8 mouse cellular contexts compared by ENCODE assay signal in the genomic region with DNA sequence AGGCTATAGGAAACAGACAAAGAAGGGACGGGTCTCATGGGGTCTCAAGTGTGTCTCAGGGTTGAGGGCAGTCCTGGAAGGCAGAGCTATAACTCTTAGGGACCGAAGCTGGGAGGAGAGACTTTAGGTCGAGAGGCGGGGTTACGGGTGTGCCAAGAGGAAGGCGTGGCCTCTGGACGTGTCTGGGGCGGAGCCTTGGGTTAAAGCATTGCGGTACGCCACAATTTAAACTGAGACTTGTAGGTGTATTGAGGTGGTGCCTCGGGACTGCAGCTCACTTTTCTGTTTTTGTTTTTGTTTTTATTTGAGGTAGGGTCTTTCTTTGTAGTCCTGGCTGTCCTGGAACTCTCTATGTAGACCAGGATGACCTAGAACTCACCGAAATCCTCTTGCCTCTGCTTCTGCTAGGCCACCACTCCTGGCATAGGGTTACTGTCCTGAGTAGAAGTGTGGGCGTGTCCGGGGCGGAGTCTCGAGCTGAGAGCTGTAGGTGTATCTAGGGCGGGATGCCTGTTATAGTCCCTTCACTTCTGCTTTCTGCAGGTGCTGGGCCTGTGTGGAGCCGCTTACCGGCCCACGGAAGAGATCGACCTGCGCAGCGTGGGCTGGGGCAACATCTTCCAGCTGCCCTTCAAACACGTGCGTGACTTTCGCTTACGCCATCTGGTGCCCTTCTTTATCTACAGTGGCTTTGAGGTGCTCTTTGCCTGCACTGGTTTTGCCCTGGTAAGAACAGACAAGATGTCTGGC. TPM values are rescaled to one million over a fixed set of nuclear protein-coding genes. Genes with fewer than 3 reads are reported as not detected.
DNase-seq lines count a peak whose midpoint lies in the region; ATAC-seq and TF ChIP-seq lines count a peak whose summit lies in the region.

No protein-coding gene starts in this region.

- 19% methylated on average over 27 of the region's 27 CpGs for WGBS in limb, embryonic 14.5 days
- WGBS in small intestine, adult 2 months, result 15% methylated on average over 27 of the region's 27 CpGs

- no peak overlapping the region for H3K27ac ChIP-seq in limb, embryonic 14.5 days (replicated peaks; ENCODE audit: low read depth, low read length)
- no peak overlapping the region for H3K27ac ChIP-seq in small intestine, adult 2 months (ENCODE audit: insufficient read depth, low read depth, low read length)

- TF ChIP-seq POLR2A in limb, embryonic 14.5 days (IDR thresholded peaks at IDR 0.05; ENCODE audit: borderline replicate concordance, extremely low read depth, insufficient read depth, insufficient read length), result no peak
- TF ChIP-seq POLR2A in small intestine, adult 2 months (IDR thresholded peaks at IDR 0.05; ENCODE audit: low read depth, low read length), result peak; percentile 16; the same call in 1 of the 2 replicates

- no peak for TF ChIP-seq CTCF in small intestine, adult 2 months (IDR thresholded peaks at IDR 0.05; ENCODE audit: extremely low read depth, insufficient read length, insufficient replicate concordance, low read depth, low read length)

- no peaks in the 10 kb centered on the region for H3K36me3 ChIP-seq in limb, embryonic 14.5 days (ENCODE audit: control insufficient read depth, insufficient read depth, low read length)
- peaks cover 12% of the 10 kb centered on the region for H3K36me3 ChIP-seq in small intestine, adult 2 months (ENCODE audit: control insufficient read depth, insufficient read depth, low read length)

- H3K4me1 ChIP-seq in limb, embryonic 14.5 days (ENCODE audit: control insufficient read depth, insufficient read depth, low read length), result peaks cover 4% of the 10 kb centered on the region; the same call in 1 of the 2 replicates
- H3K4me1 ChIP-seq in small intestine, adult 2 months (ENCODE audit: control insufficient read depth, insufficient read depth, insufficient read length, low read length), result peaks cover 12% of the 10 kb centered on the region

- peak; percentile 60 for DNase-seq in urinary bladder, postnatal 14 days (ENCODE audit: low spot score)
- DNase-seq in urinary bladder, postnatal 36 days (ENCODE audit: low spot score in 2 of 2), result no peak
- DNase-seq in limb, embryonic 14.5 days (ENCODE audit: low spot score), result no peak
- DNase-seq in layer of hippocampus, adult 9-11 months, result no peak
- DNase-seq in cerebellum, postnatal 14 days, result no peak
- no peak for DNase-seq in cerebellum, postnatal 10 days

- H3K9me3 ChIP-seq in limb, embryonic 14.5 days (ENCODE audit: control insufficient read depth, low read length), result no peaks in the 10 kb centered on the region

- no peak overlapping the region for H3K4me3 ChIP-seq in limb, embryonic 14.5 days (replicated peaks; ENCODE audit: low read length)
- peak overlapping the region; percentile 25; the same call in 1 of the 2 replicates for H3K4me3 ChIP-seq in small intestine, adult 2 months (ENCODE audit: low read depth, low read length)

- H3K4me2 ChIP-seq in limb, embryonic 14.5 days (replicated peaks; ENCODE audit: low read depth, low read length, severe bottlenecking), result 0 out of 2 replicates have a peak overlapping the region, but pooled peaks have one; percentile 8

- H3K27me3 ChIP-seq in limb, embryonic 14.5 days (ENCODE audit: control insufficient read depth, insufficient read depth, low read length), result no peaks in the 10 kb centered on the region
- no peaks in the 10 kb centered on the region for H3K27me3 ChIP-seq in small intestine, adult 2 months (ENCODE audit: control insufficient read depth, insufficient read depth, low read length)

- H3K9ac ChIP-seq in limb, embryonic 14.5 days (ENCODE audit: low read depth, low read length, severe bottlenecking), result no peak overlapping the region

- peak; percentile 25 to 65; a peak in 2 of 4 replicates for ATAC-seq in hematopoietic stem cell, adult 5-6 weeks (replicated peaks in 1 of 2; ENCODE audit: insufficient read depth in 1 of 2, low FRiP score in 2 of 2, low TSS enrichment in 1 of 2, low read depth in 1 of 2, poor library complexity in 2 of 2, severe bottlenecking in 2 of 2)
- no peak for ATAC-seq in limb, embryonic 14.5 days (ENCODE audit: low FRiP score, low read depth)

RNA-seq across cellular contexts. Expression of gene Unc93b1, which starts 8.2 kb away (rescaled TPM):
- total RNA-seq in hematopoietic stem cell, adult 5-6 weeks (2017), result 79.6 and 90.4 TPM in 2 replicates
- polyA plus RNA-seq in limb, embryonic 14.5 days (2012; rRNA removed), result 33.3 and 40.7 TPM in 2 replicates
- polyA plus RNA-seq in limb, embryonic 14.5 days (2014; fragmentation: Nextera tagmentation; extraction: Ambion mirVana), result 21.9 and 23.3 TPM in 2 replicates
- polyA plus RNA-seq in small intestine, adult 2 months (2012; rRNA removed), result 108 and 140 TPM in 2 replicates

RNA-seq across cellular contexts. Expression of gene Aldh3b1, which starts 13.6 kb away (rescaled TPM):
- total RNA-seq in hematopoietic stem cell, adult 5-6 weeks (2017), result 6.6 and 12.6 TPM in 2 replicates
- polyA plus RNA-seq in limb, embryonic 14.5 days (2012; rRNA removed), result 1.8 and 1.9 TPM in 2 replicates
- polyA plus RNA-seq in limb, embryonic 14.5 days (2014; fragmentation: Nextera tagmentation; extraction: Ambion mirVana), result 2.6 and 2.9 TPM in 2 replicates
- polyA plus RNA-seq in small intestine, adult 2 months (2012; rRNA removed), result 32.8 and 43.0 TPM in 2 replicates

RNA-seq across cellular contexts. Expression of gene Aldh3b3, which starts 15.3 kb away (rescaled TPM):
- 0.31 TPM in 1 of 2 replicates, not detected in the other for total RNA-seq in hematopoietic stem cell, adult 5-6 weeks (2017)
- polyA plus RNA-seq in limb, embryonic 14.5 days (2012; rRNA removed), result 0.32 and 0.52 TPM in 2 replicates
- polyA plus RNA-seq in limb, embryonic 14.5 days (2014; fragmentation: Nextera tagmentation; extraction: Ambion mirVana), result 0.33 and 0.39 TPM in 2 replicates
- not detected in 2 replicates for polyA plus RNA-seq in small intestine, adult 2 months (2012; rRNA removed)

RNA-seq across cellular contexts. Expression of gene Aldh3b2, which starts 29.0 kb away (rescaled TPM):
- total RNA-seq in hematopoietic stem cell, adult 5-6 weeks (2017), result 0.56 TPM in 1 of 2 replicates, not detected in the other
- polyA plus RNA-seq in limb, embryonic 14.5 days (2012; rRNA removed), result 10.7 and 14.5 TPM in 2 replicates
- 28.1 and 30.3 TPM in 2 replicates for polyA plus RNA-seq in limb, embryonic 14.5 days (2014; fragmentation: Nextera tagmentation; extraction: Ambion mirVana)
- polyA plus RNA-seq in small intestine, adult 2 months (2012; rRNA removed), result 0.55 and 1.5 TPM in 2 replicates

RNA-seq across cellular contexts. Expression of gene Ndufs8, which starts 30.6 kb away (rescaled TPM):
- total RNA-seq in hematopoietic stem cell, adult 5-6 weeks (2017), result 35.3 and 55.4 TPM in 2 replicates
- 186 and 202 TPM in 2 replicates for polyA plus RNA-seq in limb, embryonic 14.5 days (2012; rRNA removed)
- polyA plus RNA-seq in limb, embryonic 14.5 days (2014; fragmentation: Nextera tagmentation; extraction: Ambion mirVana), result 314 and 322 TPM in 2 replicates
- 303 and 423 TPM in 2 replicates for polyA plus RNA-seq in small intestine, adult 2 months (2012; rRNA removed)
